Mouse (Mus musculus) midbrain, postnatal 0 days (tissue): Measurements from ENCODE around the gene Mtmr2. TPM values are rescaled to one million over a fixed set of nuclear protein-coding genes. Genes with fewer than 3 reads are reported as not detected.
A peak's percentile ranks its signal among the peaks of the same experiment; 100 is the strongest.

Source experiments
- ATAC-seq: fragments of 200-750 bp; cut with Nextera tagmentation; 2 replicates; pipeline ENCODE4 v1.8.0; 2017; ENCODE audit warnings: moderate number of reproducible peaks, mild to moderate bottlenecking, moderate TSS enrichment, moderate library complexity; ENCODE audit not compliant: low FRiP score
- DNase-seq: peaks from one replicate; pipeline ENCODE4 v3.0.0-alpha.2; 2015; ENCODE audit warnings: low spot score
- H3K27ac ChIP-seq: fragments of 300-500 bp; sonication (generic); 2 replicates; pipeline ENCODE4 v1.5.1; 2014; ENCODE audit warnings: low read depth, mild to moderate bottlenecking, low read length, mixed read lengths
- H3K27me3 ChIP-seq: fragments of 300-500 bp; sonication (generic); 2 replicates; pipeline ENCODE4 v1.6.1; 2014; ENCODE audit warnings: low read length, control low read depth, mixed read lengths; ENCODE audit not compliant: insufficient read depth
- H3K36me3 ChIP-seq: fragments of 300-500 bp; sonication (generic); 2 replicates; pipeline ENCODE4 v1.6.1; 2014; ENCODE audit warnings: low read length, control low read depth, mixed read lengths; ENCODE audit not compliant: insufficient read depth
- H3K4me1 ChIP-seq: fragments of 300-500 bp; sonication (generic); 2 replicates; pipeline ENCODE4 v1.6.1; 2014; ENCODE audit warnings: mild to moderate bottlenecking, control low read depth, antibody characterized with exemption, low read length, mixed read lengths; ENCODE audit not compliant: insufficient read depth
- H3K4me2 ChIP-seq: fragments of 300-500 bp; sonication (generic); 2 replicates; pipeline ENCODE4 v1.6.1; 2014; ENCODE audit warnings: low read depth, mild to moderate bottlenecking, low read length, mixed read lengths; ENCODE audit not compliant: poor library complexity, severe bottlenecking
- H3K4me3 ChIP-seq: fragments of 300-500 bp; sonication (generic); 2 replicates; pipeline ENCODE4 v1.5.1; 2014; ENCODE audit warnings: low read depth, mild to moderate bottlenecking, low read length, moderate library complexity
- H3K9ac ChIP-seq: fragments of 300-500 bp; sonication (generic); replicated peaks from 2 replicates; pipeline ENCODE4 v1.6.1; 2014; ENCODE audit warnings: mild to moderate bottlenecking, low read length, moderate library complexity, mixed read lengths; ENCODE audit not compliant: poor library complexity, severe bottlenecking
- H3K9me3 ChIP-seq: fragments of 300-500 bp; sonication (generic); 2 replicates; pipeline ENCODE4 v1.6.1; 2016; ENCODE audit warnings: low read length, control low read depth
- CTCF ChIP-seq: IDR thresholded peaks from 2 replicates; pipeline ENCODE4 v1.5.1; 2016; ENCODE audit warnings: antibody characterized with exemption, mild to moderate bottlenecking
- WGBS: fragments of 180-500 bp; shearing (Covaris S2); extraction: QIAGEN DNeasy Blood & Tissue Kit; methylation state at CpG from one replicate; pipeline ENCODE4 v1.1.7; 2014; 5-methylcytosine and 5-hydroxymethylcytosine counted together
- polyA plus RNA-seq: library from polyadenylated mRNA; unstranded; fragments of >200 nt; fragmentation: Nextera tagmentation; extraction: Ambion mirVana; gene quantifications from 2 replicates; pipeline ENCODE4 v1.2.1, GENCODE M21; 2015
- total RNA-seq: library from RNA; depleted of rRNA; stranded (reverse); fragments of >200 nt; gene quantifications from 2 replicates; pipeline ENCODE4 v1.2.3, GENCODE M21; 2014; rRNA removed

The Mtmr2 gene
- total and polyA plus RNA-seq, 2 experiments from 2014 or later: 43.0 to 47.7 TPM

GRCm38 (mm10) chr9:13828087-13828441 is 79.9 kb downstream of the Mtmr2 start:
- H3K36me3 ChIP-seq: peaks cover 17% of the 10 kb centered on the region
- peak overlapping the region; percentile 70 for H3K4me3 ChIP-seq
- ATAC-seq (no peak; the same call in 1 of the 2 replicates), DNase-seq (peak; percentile 71)
- H3K4me1 ChIP-seq: 0 out of 2 replicates have a peak, but pooled peaks cover 9% of the 10 kb centered on the region
- H3K9ac ChIP-seq: peak overlapping the region; percentile 87
- peak; percentile 39; the same call in 1 of the 2 replicates for TF ChIP-seq CTCF
- no peaks in the 10 kb centered on the region for H3K27me3 ChIP-seq
- no peaks in the 10 kb centered on the region for H3K9me3 ChIP-seq
- peak overlapping the region; percentile 97 for H3K27ac ChIP-seq
- H3K4me2 ChIP-seq: peak overlapping the region; percentile 78
- WGBS: 0% methylated on average over 22 of the region's 23 CpGs

DNA sequence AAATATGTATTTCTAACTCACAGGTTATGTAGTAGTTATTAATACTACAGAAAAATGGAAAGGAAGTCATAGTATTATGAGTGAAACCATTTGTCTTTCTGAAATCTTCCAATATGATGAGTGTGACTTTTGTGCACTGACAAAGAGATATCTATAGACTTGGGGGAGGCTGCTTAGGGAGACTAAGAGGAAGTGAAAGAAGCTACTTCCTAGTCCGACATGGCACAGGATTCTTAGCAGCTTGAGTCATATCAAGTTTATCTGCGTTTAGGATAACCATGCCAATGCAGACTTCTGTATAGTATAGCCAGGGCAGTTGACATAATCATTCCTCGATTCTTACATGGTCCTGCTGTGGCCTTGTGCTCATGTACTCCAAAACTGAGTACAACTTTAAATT is 87.0 kb downstream of the Mtmr2 start:
- Histone ChIP-seq H3K4me3 (no peak overlapping the region), H3K4me2 (no peak overlapping the region), H3K27ac (no peak overlapping the region), H3K9me3 (no peaks in the 10 kb centered on the region), H3K36me3 (peaks cover 45% of the 10 kb centered on the region), H3K27me3 (no peaks in the 10 kb centered on the region), H3K4me1 (no peaks in the 10 kb centered on the region), H3K9ac (no peak overlapping the region)
- WGBS: 87% methylated on average over 3 of the region's 3 CpGs
- no peak for TF ChIP-seq CTCF
- DNase-seq (no peak), ATAC-seq (no peak)

- H3K27ac ChIP-seq: no peak overlapping the region
- no peak for ATAC-seq
- H3K4me1 ChIP-seq: no peaks in the 10 kb centered on the region
- 91% methylated on average over 2 of the region's 2 CpGs for WGBS
- DNase-seq: no peak
- TF ChIP-seq CTCF: no peak
- H3K27me3 ChIP-seq: no peaks in the 10 kb centered on the region
- no peaks in the 10 kb centered on the region for H3K9me3 ChIP-seq
- H3K4me2 ChIP-seq: no peak overlapping the region
- H3K36me3 ChIP-seq: peaks cover 47% of the 10 kb centered on the region
- H3K9ac ChIP-seq: no peak overlapping the region
- no peak overlapping the region for H3K4me3 ChIP-seq
These were observed 88.5 kb downstream of the Mtmr2 start for GRCm38 (mm10) chr9:13836726-13837125.

- TF ChIP-seq CTCF: no peak
- no peak for ATAC-seq
- Histone ChIP-seq H3K36me3 (peaks cover 9% of the 10 kb centered on the region; the same call in 1 of the 2 replicates), H3K4me2 (no peak overlapping the region), H3K27ac (no peak overlapping the region), H3K9ac (no peak overlapping the region), H3K9me3 (no peaks in the 10 kb centered on the region), H3K4me1 (no peaks in the 10 kb centered on the region), H3K27me3 (no peaks in the 10 kb centered on the region), H3K4me3 (no peak overlapping the region)
- DNase-seq: no peak
- 92% methylated on average over 3 of the region's 3 CpGs for WGBS
These were observed 99.4 kb downstream of the Mtmr2 start for GRCm38 (mm10) chr9:13847591-13847990.

DNA sequence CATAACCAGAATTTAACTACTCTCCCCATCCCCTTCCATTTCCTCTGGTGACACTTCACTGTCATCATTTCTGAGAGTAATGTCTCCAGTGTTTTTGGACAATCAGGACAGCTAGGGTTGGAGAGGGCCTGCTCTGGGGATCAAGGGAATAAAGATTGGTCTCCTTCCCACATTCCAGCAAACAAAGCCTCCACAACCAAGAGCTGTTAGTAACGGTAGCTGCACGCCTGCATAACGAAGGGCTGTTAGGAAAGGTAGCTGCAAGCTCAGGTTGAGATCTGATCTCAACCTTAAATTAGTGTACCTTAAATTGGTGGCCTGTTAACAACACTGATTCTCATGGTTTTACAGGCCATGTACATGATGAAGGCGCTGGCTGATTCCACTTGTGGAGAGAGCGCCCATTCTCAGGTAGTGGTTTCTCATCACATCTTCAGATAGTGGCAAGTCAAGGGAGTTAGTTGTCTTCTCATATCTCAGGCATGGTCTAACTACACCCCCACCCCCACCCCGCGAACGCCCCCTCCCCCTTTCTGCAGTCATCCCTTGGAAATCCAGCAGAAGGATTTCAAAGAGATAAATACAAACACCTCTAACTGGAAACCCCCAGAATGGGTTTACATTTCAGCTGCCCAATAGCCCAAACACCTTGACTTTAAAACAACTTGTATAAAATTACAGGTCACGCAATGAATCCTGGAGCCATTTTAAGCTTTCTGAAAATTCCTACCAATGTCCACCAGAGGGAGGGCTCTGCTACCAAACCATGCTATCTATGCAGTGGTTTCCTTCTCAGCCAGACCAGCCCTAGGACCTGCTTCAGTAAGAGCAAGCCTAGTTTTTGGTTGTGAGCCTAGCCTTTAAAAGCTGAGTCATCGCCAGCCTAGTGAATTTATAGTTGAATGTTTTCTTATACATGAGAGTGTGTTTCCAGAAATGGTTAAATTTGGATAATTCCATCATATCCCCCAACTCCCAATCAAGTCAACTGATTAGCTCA is 100.6 kb downstream of the Mtmr2 start:
- H3K27me3 ChIP-seq: no peaks in the 10 kb centered on the region
- WGBS: 84% methylated on average over 10 of the region's 10 CpGs
- TF ChIP-seq CTCF: peak; percentile 88
- H3K4me2 ChIP-seq: no peak overlapping the region
- H3K9me3 ChIP-seq: no peaks in the 10 kb centered on the region
- no peak overlapping the region for H3K4me3 ChIP-seq
- no peaks in the 10 kb centered on the region for H3K4me1 ChIP-seq
- ATAC-seq: peak; percentile 86
- no peak overlapping the region for H3K27ac ChIP-seq
- DNase-seq: peak; percentile 85
- H3K9ac ChIP-seq: no peak overlapping the region
- peaks cover 9% of the 10 kb centered on the region; the same call in 1 of the 2 replicates for H3K36me3 ChIP-seq

DNA sequence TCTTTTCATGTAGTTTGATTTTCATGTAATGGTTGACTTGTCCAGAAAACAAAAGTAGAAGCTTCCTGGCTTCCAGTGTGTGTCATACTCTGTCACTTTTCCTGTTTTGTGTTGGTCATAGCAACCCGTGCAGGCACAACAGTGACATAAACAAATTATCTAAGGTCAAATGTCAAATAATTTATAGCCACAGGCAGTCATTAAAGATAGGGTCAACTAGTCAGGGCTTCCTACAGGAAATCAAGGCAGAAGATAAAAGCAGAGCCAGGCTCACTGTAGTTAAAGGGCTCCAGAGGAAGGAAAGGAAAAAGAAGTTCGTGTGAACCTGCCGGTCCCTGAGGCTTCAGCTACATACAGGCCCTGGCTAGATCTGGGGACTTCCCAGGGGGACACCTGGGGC is 105.7 kb downstream of the Mtmr2 start:
- no peaks in the 10 kb centered on the region for H3K36me3 ChIP-seq
- H3K4me1 ChIP-seq: no peaks in the 10 kb centered on the region
- H3K27ac ChIP-seq: no peak overlapping the region
- DNase-seq (no peak), ATAC-seq (no peak)
- WGBS: 93% methylated on average over 3 of the region's 3 CpGs
- no peak overlapping the region for H3K9ac ChIP-seq
- no peak overlapping the region for H3K4me3 ChIP-seq
- no peaks in the 10 kb centered on the region for H3K9me3 ChIP-seq
- no peak for TF ChIP-seq CTCF
- H3K27me3 ChIP-seq: no peaks in the 10 kb centered on the region
- H3K4me2 ChIP-seq: no peak overlapping the region

Other genes starting within 250 kb of the Mtmr2 start
- 21.2 and 27.2 TPM in 2 replicates for gene Cep57, start 78.7 kb downstream of the Mtmr2 start, total RNA-seq
- 32.2 and 39.3 TPM in 2 replicates for gene Cep57, start 78.7 kb downstream of the Mtmr2 start, polyA plus RNA-seq
- gene Fam76b, start 79.3 kb downstream of the Mtmr2 start, total RNA-seq: 24.9 and 40.6 TPM in 2 replicates
- 11.4 and 14.0 TPM in 2 replicates for gene Fam76b, start 79.3 kb downstream of the Mtmr2 start, polyA plus RNA-seq